Mouse (Mus musculus): Measurements from ENCODE around the gene Akr1c12.
"Not testable (repeated sequence)": the region's sequence is repeated elsewhere in the genome, so short reads cannot be mapped to it uniquely, and the experiment has no call there.

Akr1c12 gene

DNA sequence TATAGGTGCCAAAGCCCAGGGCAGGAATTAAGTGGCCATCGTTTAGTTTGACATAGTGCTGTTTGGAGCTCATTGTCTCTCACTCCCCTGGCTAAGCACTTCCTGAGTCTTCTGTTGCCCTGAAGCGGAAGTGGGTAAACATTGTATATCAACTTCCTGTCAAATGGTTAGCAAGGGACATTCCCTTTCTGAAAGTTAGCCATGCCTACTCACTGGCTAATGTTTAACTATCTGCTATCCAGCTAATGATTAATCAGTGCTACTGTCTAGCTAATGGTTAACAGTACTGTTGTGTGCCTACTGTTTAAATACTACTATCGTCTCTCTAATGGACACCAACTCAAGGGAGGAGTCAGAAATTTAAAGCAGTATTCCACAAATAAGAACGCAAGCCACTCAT is at the start of gene Akr1c12:
TSS of gene Akr1c12 (minus strand) at position 150 of the 400 bp plus-strand sequence.
- DNase-seq (ENCODE audit: low spot score in 2 of 2): no peak

GRCm38 (mm10) chr13:4318773-4319172 is 39.5 kb upstream of the Akr1c12 start:
- DNase-seq (ENCODE audit: low spot score in 2 of 2): no peak

DNA sequence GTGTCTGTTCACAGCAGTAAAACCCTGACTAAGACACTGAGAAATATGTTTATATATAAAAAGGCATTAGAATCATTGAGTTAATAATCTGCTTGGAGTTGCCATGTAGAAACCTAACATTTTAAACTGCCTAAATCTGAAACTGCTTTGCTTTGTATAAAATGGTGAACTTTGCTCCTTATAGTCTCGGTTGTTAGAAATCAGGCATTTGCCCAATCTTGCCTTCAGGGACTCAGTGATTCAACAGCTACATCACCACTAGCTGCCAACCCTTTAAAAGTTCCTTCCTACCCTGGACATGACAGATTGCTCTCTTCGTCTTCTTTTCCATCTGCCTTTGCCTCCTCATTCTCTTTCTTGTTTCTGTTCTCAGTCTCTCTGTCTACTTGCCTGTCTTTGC is 34.7 kb upstream of the Akr1c12 start:
- DNase-seq (ENCODE audit: low spot score in 2 of 2): no peak

DNA sequence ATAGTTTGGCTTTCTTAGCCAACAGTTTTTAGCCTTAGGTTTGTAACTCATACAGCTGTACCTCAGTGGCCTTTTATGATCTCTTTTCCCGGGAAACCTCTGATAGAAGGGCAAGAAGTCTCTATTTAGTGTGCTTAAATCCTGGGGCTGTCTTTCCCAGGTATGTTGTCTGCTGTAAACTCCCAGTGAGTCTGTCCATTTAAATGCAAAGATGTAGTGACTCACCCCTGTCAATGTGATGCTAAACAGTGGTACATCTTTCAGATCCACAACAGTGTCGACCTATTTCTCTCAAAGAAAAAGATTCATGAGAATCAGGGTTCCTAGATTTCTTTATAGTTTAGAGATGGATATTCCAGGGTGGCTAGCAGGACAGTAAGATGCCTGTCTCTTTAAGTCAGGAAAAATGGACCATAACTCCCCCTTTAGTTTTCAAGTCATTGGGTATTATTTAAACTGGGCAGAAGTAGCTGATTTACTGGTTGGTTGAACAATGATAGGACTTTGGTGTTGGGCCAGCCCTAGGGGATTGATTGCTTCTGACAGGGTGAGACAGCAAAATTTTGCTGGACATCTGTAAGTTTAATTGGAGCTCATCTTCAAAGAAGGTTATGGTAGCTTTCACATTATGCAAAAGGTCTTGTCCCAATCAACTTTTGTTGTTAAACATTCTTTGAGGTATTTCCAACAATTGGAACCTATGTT is 25.8 kb upstream of the Akr1c12 start:
- DNase-seq (ENCODE audit: low spot score in 2 of 2): no peak

DNA sequence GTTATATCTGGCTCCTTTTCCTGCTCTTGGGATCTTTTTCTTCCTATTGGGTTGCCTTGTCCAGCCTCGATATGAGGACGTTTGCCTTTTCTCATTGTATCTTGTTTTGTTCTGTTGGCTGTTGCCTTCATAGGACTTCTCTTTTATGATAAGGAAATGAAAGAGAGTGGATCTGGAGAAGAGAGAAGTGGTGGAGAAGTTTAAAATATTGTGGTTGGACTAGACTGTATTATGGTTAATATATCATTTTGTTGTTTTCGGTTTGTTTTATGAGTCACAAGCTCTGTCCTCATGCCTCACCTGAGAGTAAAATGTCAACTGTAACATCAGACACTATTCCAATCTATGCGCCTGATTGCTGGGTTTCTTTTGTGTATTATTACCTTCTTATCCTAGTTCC is 17.8 kb upstream of the Akr1c12 start:
- DNase-seq (ENCODE audit: low spot score in 2 of 2): no peak

DNA sequence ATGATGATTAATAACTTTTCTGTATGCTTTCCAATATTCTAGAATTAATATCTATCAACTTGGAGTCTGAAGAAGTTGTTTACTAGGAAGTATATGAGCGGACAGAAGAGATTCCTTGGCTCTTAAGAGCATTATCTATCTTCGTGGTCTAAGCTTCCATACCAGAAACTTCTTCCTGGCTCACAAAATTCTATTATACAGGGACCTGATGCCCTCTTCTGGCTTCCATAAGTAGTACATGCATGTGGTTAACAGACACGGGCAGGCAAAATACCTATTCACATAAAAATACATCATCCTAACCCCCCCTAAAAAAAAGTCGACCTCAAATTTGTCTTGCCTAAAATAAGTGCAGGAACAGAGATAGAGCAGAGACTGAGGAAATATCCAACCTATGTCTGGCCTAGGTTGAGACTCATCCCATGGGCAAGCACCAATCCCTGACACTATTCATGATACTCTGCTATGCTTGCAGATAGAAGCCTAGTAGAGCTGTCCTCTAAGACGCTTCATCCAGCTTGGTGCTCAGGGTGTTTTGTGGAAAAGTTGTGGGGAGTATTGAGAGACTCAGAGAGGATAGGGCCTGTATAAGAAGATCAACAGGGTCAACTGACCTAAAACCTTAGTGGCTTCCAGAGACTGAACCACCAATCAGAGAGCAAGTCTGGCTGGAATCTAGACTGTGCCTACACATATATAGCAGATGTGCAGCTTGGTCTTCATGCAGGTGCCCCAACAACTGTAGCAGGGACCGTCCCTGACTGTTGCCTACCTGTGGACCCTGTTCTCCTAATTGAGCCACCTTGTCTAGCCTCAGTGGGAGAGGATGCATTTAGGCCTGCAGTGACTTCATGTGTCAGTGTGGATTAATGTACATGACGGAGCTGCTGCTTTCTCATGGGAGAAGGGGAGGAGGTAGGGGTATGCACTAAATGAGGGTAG is 2.5 kb upstream of the Akr1c12 start:
- peak in 1 of 2 experiments; percentile 15 for DNase-seq (ENCODE audit: low spot score in 2 of 2)

DNA sequence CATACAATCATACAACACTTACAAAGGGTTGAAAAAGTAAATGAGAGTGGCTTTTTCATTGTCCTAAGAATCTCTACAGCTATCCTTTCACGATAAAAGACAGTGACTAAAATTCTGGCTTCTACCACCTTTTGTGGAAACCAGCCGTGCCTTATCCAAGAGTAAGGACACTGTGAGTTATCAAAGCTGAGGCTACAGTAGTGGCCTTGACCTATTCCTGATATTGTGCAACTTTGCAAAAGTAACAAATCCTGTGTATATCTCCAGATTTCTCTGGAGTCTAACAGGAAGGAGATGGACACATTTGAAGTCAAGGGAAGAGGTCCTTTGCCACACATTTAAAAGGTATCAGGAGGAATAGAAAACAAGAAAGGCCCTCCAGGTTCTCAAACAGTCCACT is 1.7 kb downstream of the Akr1c12 start:
- DNase-seq (ENCODE audit: low spot score in 2 of 2): no peak

GRCm38 (mm10) chr13:4270860-4271259 is 8.4 kb downstream of the Akr1c12 start:
- no peak for DNase-seq (ENCODE audit: low spot score in 2 of 2)

DNA sequence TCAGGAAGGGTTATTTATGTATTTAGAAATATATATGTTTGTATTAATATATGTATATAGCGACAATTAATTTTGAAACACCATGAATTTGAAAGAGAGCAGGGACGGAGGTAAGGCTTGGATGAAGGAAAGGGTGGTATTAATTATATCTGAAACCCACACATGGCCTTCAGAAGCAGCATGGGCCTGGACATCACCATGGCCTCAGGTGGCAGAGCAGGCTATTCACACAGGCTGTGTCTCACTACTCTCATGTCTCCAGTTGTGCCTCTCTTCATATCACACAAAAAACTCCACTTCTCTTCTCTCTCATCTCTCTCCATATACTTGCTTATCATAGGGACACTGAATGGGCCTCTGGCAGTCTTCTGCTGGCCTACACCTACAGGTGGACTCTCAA is 13.8 kb downstream of the Akr1c12 start:
- not testable (repeated sequence) for DNase-seq (ENCODE audit: low spot score in 2 of 2)

- no peak for DNase-seq (ENCODE audit: low spot score in 2 of 2)
Measured at GRCm38 (mm10) chr13:4265047-4265446, 14.2 kb downstream of the Akr1c12 start.

DNA sequence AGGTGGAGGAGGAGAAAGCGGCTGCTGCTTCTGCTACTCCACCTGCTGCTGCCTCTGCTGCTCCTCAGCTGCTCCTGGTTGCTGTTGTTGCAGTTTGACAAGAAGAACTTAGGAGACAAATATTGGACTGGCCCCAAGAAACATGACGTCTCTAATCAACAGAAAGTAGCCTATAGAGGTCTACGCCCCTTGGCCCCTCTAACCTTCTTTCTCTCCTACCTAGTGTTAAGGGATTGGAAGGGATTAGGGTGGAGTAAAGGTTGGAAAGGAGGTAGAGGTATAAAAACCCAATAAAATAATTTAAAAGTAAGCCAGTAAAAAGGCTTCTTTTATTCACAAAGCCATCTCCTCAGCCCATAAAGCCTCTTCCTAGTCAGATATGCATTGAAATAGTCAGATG is 14.6 kb downstream of the Akr1c12 start:
- DNase-seq (ENCODE audit: low spot score in 2 of 2): no peak

GRCm38 (mm10) chr13:4257349-4257748 is 21.9 kb downstream of the Akr1c12 start:
- no peak for DNase-seq (ENCODE audit: low spot score in 2 of 2)

GRCm38 (mm10) chr13:4256894-4257293 is 22.3 kb downstream of the Akr1c12 start:
- DNase-seq (ENCODE audit: low spot score in 2 of 2): not testable (repeated sequence)

DNA sequence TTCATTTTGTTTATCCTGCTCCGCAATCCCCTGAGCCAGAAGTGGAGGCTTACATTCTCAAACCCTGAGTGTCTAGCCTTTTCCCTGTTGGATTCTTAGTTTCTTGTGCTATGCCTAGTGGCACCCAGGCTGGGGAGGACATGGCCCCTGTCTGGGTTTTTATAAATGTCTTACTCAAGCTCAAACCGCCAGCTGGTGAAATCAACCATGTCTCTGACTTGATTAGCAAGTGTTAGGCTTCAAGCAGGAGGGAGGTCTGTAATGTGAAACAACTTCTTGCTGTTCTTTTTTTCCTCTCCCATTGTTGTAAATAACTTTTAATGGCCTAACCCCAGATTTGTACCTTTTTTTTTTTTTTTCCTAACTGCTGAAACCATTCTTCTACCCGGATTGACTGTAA is 29.9 kb downstream of the Akr1c12 start:
- no peak for DNase-seq (ENCODE audit: low spot score in 2 of 2)

DNA sequence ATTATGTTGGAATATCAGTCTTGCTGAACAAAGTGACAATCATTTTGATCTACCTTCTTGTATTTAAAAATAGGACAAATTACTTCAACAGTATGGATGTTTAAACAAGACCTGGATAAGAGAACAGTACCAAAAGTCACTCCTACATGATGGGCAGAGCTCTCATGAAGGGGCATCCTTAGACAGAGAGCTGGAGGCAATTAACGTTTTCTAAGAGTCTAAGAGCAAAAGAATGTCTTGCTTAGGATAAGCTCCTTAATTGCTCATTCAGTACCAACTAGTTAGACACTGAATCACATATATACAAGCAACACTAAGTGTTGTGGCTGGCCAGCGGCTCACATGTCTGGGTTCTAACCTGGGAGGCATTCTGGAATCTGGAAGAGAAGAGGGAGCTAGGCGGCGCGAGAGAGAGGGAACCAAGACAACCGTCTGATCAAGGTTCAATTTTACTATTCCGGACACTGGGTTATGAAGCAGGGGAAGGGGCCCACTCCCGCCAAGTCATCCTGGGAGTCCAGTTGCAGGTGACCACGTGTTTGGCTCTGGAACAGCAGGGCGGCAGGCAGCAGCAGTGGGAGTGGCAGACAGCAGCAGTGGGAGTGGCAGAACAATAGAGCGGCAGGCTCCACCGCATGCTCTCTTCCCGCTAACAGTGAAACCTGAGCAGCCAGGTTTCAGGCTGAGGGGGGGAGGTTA is 34.2 kb downstream of the Akr1c12 start:
- DNase-seq (ENCODE audit: low spot score in 2 of 2): no peak

DNA sequence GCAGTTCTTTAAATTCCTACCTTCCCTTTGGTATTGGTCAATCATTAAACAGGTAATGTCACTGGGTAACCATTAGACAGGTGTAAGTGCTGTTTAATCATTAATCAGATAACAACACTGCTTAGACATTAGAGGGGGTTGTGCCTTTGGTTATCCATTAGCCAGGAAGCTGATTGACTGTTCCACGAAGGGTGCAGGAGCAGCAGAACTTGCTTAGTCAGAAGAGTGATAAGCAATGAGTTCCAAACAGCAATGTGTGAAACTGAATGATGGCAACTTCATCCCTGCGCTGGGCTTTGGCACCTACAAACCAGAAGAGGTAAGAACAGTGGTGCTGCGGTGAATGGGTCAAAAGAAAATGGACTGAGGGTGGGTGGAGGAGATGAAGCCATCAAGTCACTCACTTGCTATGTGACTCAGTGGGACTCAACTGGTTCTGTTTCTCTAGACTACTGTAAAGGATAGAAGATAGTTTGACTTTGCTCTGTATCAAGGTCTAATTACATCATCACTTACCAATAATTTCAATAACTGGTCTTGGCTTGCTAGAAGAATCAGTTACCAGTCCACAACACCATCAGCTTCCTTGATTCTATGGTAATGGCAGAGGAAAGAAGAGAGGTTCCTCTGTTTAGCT is 45.6 kb downstream of the Akr1c12 start:
- no peak for DNase-seq (ENCODE audit: low spot score in 2 of 2)

- DNase-seq (ENCODE audit: low spot score in 2 of 2): no peak
Measured at GRCm38 (mm10) chr13:4233135-4233534, 46.1 kb downstream of the Akr1c12 start.

DNA sequence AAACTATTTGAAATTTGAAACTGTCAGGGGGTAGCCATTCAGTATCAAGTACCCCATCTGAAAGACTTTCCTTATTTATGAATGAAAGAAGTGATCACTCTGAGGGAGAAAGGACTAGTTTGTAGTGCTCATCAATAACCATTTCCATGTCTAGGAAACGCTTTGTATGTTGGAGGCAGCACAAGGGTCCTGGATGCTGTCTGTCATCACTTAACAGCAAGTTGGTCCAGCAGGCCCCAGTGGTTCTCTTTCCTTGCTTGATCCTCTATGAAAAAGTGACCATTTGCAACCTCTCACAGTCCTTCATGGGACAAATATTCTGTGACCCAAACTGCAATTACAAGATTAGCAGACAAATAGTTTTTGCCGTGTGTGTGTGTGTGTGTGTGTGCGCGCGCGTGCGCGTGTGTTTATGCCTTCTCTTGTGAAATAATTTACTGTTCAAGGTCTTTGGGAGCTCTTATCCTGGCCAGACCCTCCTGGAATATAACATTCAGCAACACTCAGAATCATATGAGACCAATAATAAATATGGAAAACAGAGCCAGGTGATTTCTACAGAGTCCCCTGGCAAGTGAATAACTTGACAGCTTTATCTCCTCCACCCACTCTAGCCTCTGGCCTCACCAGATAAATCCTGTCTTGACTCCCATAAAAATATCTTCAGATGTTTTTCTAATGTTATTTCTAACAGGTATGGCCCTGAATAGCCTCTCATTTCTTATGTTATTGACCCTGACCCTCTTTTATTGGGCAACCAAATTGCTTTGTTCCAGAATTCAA is 48.2 kb downstream of the Akr1c12 start:
- DNase-seq (ENCODE audit: low spot score in 2 of 2): no peak

DNA sequence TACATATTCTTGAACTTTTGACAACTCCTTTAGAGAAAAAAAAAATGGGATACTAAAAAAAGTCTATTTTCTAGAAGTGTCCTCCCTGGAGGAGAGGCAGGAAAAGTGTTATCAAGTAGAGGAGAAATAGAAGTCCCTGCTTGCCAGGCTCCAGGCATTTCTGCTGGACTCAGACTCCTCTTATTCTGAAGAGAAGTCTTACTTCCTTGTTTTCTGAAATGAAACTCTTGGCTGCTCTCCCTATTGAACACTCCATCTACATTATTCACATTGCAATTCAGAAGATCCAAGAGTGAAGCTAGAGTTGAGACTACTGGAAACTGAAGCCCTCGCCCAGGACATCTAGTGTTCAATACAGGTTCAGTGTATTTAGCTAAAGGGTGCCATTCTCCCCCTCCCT is 50.8 kb downstream of the Akr1c12 start, which contains the start of gene Akr1c19:
TSS of gene Akr1c19 (plus strand) at position 260 of the 400 bp plus-strand sequence.
- DNase-seq (ENCODE audit: low spot score in 2 of 2): no peak

Measured in right cerebral cortex, postnatal 36 days (tissue).